In genomic region chr2:172291755-172292524, GRCm38 (mm10) we compare ENCODE assay signal across 34 mouse cellular contexts. TPM values are rescaled to one million over a fixed set of nuclear protein-coding genes. Genes with fewer than 3 reads are reported as not detected.
DNase-seq lines count a peak whose midpoint lies in the region; ATAC-seq and TF ChIP-seq lines count a peak whose summit lies in the region.
"Had no signal": no experiment of that assay in that cellular context is flagged by ENCODE, and none has a peak within 500 bp of the region (broad histone marks: within the 10 kb centered on the region; RNA-seq: fewer than 3 reads in every experiment).

No protein-coding gene starts in this region.

- WGBS in forebrain, embryonic 10.5 days, result 93% methylated on average over 14 of the region's 14 CpGs
- 89% methylated on average over 14 of the region's 14 CpGs for WGBS in forebrain, embryonic 11.5 days
- 90% methylated on average over 14 of the region's 14 CpGs for WGBS in hindbrain, embryonic 10.5 days
- 92% methylated on average over 14 of the region's 14 CpGs for WGBS in hindbrain, embryonic 16.5 days
- 87% methylated on average over 14 of the region's 14 CpGs for WGBS in liver, embryonic 14.5 days (ENCODE audit: insufficient replicate concordance)

- H3K9ac ChIP-seq in forebrain, embryonic 11.5 days (ENCODE audit: low read length), result no peak overlapping the region
- no peak overlapping the region for H3K9ac ChIP-seq in hindbrain, embryonic 16.5 days (ENCODE audit: low read depth, low read length)
- peak overlapping the region; percentile 84 for H3K9ac ChIP-seq in CH12.LX (ENCODE audit: insufficient read depth, low read depth)
- H3K9ac ChIP-seq in liver, embryonic 14.5 days (replicated peaks), result peak overlapping the region; percentile 67
- H3K9ac ChIP-seq: hindbrain, embryonic 15.5 days; intestine, embryonic 15.5 days; limb, embryonic 15.5 days; midbrain, embryonic 15.5 days; neural tube, embryonic 13.5 days; stomach, embryonic 15.5 days had no signal

- TF ChIP-seq CTCF in CH12.LX (conservative IDR thresholded peaks at IDR 0.05 in 1 of 2, IDR thresholded peaks at IDR 0.05 in 1 of 2; ENCODE audit: low read depth in 2 of 2, low read length in 2 of 2), result peak in 1 of 2 experiments; percentile 36; a peak in 1 of 4 replicates
- TF ChIP-seq CTCF in liver, embryonic 14.5 days (IDR thresholded peaks at IDR 0.05; ENCODE audit: low read depth), result no peak
- no peak for TF ChIP-seq CTCF in gastrocnemius, adult 2 months (IDR thresholded peaks at IDR 0.05)

- TF ChIP-seq POLR2A in CH12.LX (IDR thresholded peaks at IDR 0.05; ENCODE audit: low read depth, low read length), result peak; percentile 93

- TF ChIP-seq EP300 in CH12.LX (IDR thresholded peaks at IDR 0.05; ENCODE audit: low read length), result 0 out of 2 replicates have a peak, but pooled peaks have one; percentile 18
- no peak for TF ChIP-seq EP300 in liver, embryonic 14.5 days (IDR thresholded peaks at IDR 0.05; ENCODE audit: low read depth)

- H3K27me3 ChIP-seq in forebrain, embryonic 10.5 days (ENCODE audit: poor library complexity, severe bottlenecking), result peaks cover 39% of the 10 kb centered on the region
- H3K27me3 ChIP-seq in forebrain, embryonic 11.5 days (ENCODE audit: control insufficient read depth, insufficient read depth, low read length), result no peaks in the 10 kb centered on the region; the same call in 1 of the 2 replicates
- H3K27me3 ChIP-seq in hindbrain, embryonic 10.5 days (ENCODE audit: insufficient read depth, poor library complexity, severe bottlenecking), result peaks cover 9% of the 10 kb centered on the region; the same call in 1 of the 2 replicates
- no peaks in the 10 kb centered on the region for H3K27me3 ChIP-seq in hindbrain, embryonic 16.5 days (replicated peaks; ENCODE audit: control insufficient read depth, insufficient read depth, low read length)
- no peaks in the 10 kb centered on the region for H3K27me3 ChIP-seq in CH12.LX (replicated peaks)
- H3K27me3 ChIP-seq in liver, embryonic 14.5 days (ENCODE audit: control insufficient read depth, insufficient read depth, low read length), result no peaks in the 10 kb centered on the region
- H3K27me3 ChIP-seq: hindbrain, embryonic 15.5 days; intestine, embryonic 15.5 days; limb, embryonic 15.5 days; midbrain, embryonic 15.5 days; neural tube, embryonic 13.5 days; stomach, embryonic 15.5 days had no signal

- H3K4me1 ChIP-seq in forebrain, embryonic 10.5 days, result peaks cover 55% of the 10 kb centered on the region
- H3K4me1 ChIP-seq in forebrain, embryonic 11.5 days (replicated peaks; ENCODE audit: control insufficient read depth, insufficient read depth, low read length), result peaks cover 8% of the 10 kb centered on the region
- peaks cover 21% of the 10 kb centered on the region for H3K4me1 ChIP-seq in hindbrain, embryonic 10.5 days (replicated peaks)
- H3K4me1 ChIP-seq in hindbrain, embryonic 16.5 days (ENCODE audit: control insufficient read depth, insufficient read depth, low read depth, low read length), result peaks cover 6% of the 10 kb centered on the region; the same call in 1 of the 2 replicates
- H3K4me1 ChIP-seq in CH12.LX (ENCODE audit: control insufficient read depth in 1 of 2, insufficient read depth in 2 of 2), result peaks cover 42 to 81% of the 10 kb centered on the region in 2 experiments
- peaks cover 37 to 46% of the 10 kb centered on the region in 2 experiments for H3K4me1 ChIP-seq in liver, embryonic 14.5 days (replicated peaks; ENCODE audit: control insufficient read depth in 2 of 2, insufficient read depth in 2 of 2, low read length in 1 of 2)
- H3K4me1 ChIP-seq: intestine, embryonic 15.5 days; stomach, embryonic 15.5 days had no signal

- peaks cover 24% of the 10 kb centered on the region for H3K79me2 ChIP-seq in CH12.LX (replicated peaks; ENCODE audit: control insufficient read depth, extremely low read depth, insufficient read depth, poor library complexity, severe bottlenecking)

- no peak for DNase-seq in forebrain, embryonic 10.5 days (ENCODE audit: extremely low spot score, low spot score)
- DNase-seq in forebrain, embryonic 11.5 days (ENCODE audit: low spot score), result no peak
- DNase-seq in hindbrain, embryonic 10.5 days (ENCODE audit: low spot score), result no peak
- DNase-seq in CH12.LX (ENCODE audit: extremely low read depth), result peak; percentile 95
- DNase-seq in liver, embryonic 14.5 days (ENCODE audit: low read depth in 3 of 3, low spot score in 3 of 3), result no peak
- DNase-seq in gastrocnemius, adult 2 months, result no peak
- no peak for DNase-seq in retina, embryonic 14.5 days (ENCODE audit: low spot score)
- DNase-seq: adrenal gland, postnatal 36 days; cerebellum, adult 11 months; cerebellum, adult 9-11 months; gastrocnemius, postnatal 25 days; heart, adult 18-20 months; kidney, adult 8-10 months; kidney, postnatal 10 days; lung, postnatal 4 days; right cerebral cortex, adult 18-20 months; right cerebral cortex, postnatal 4 days; thymus, postnatal 25 days had no signal

- dilution Hi-C loops in CH12.LX (cut with MboI; ENCODE audit: extremely low pct_ligation_motif_present, extremely low pct_unique_long_range_greater_than_20kb, low sequenced_read_pairs), result no loop called here

- intact Hi-C loops in gastrocnemius, adult 2 months (cut with DNase I), result no loop called here

- H3K9me3 ChIP-seq in forebrain, embryonic 10.5 days, result no peaks in the 10 kb centered on the region
- H3K9me3 ChIP-seq in forebrain, embryonic 11.5 days (ENCODE audit: control insufficient read depth, low read length), result no peaks in the 10 kb centered on the region
- H3K9me3 ChIP-seq in hindbrain, embryonic 10.5 days, result no peaks in the 10 kb centered on the region
- H3K9me3 ChIP-seq in hindbrain, embryonic 16.5 days (ENCODE audit: control insufficient read depth, low read length), result no peaks in the 10 kb centered on the region
- peaks cover 8% of the 10 kb centered on the region for H3K9me3 ChIP-seq in CH12.LX (replicated peaks; ENCODE audit: low read length)
- no peaks in the 10 kb centered on the region for H3K9me3 ChIP-seq in liver, embryonic 14.5 days (ENCODE audit: control insufficient read depth, low read length)
- H3K9me3 ChIP-seq: embryonic facial prominence, embryonic 10.5 days; hindbrain, embryonic 15.5 days; intestine, embryonic 15.5 days; limb, embryonic 15.5 days; midbrain, embryonic 15.5 days; neural tube, embryonic 13.5 days; stomach, embryonic 15.5 days had no signal

- no peaks in the 10 kb centered on the region for H3K36me3 ChIP-seq in forebrain, embryonic 10.5 days (replicated peaks)
- H3K36me3 ChIP-seq in forebrain, embryonic 11.5 days (ENCODE audit: control insufficient read depth, insufficient read depth, low read length), result no peaks in the 10 kb centered on the region
- no peaks in the 10 kb centered on the region for H3K36me3 ChIP-seq in hindbrain, embryonic 10.5 days
- no peaks in the 10 kb centered on the region for H3K36me3 ChIP-seq in hindbrain, embryonic 16.5 days (ENCODE audit: control insufficient read depth, insufficient read depth, low read length)
- peaks cover 21 to 33% of the 10 kb centered on the region in 2 experiments for H3K36me3 ChIP-seq in CH12.LX (replicated peaks in 1 of 2; ENCODE audit: control insufficient read depth in 1 of 2, insufficient read depth in 1 of 2, low read length in 1 of 2)
- no peaks in the 10 kb centered on the region for H3K36me3 ChIP-seq in liver, embryonic 14.5 days (replicated peaks; ENCODE audit: control insufficient read depth, insufficient read depth, low read depth)
- H3K36me3 ChIP-seq: embryonic facial prominence, embryonic 10.5 days; hindbrain, embryonic 15.5 days; intestine, embryonic 15.5 days; limb, embryonic 15.5 days; midbrain, embryonic 15.5 days; neural tube, embryonic 13.5 days; stomach, embryonic 15.5 days had no signal

- no peak overlapping the region for H3K4me2 ChIP-seq in forebrain, embryonic 11.5 days (ENCODE audit: low read depth, low read length, severe bottlenecking)
- no peak overlapping the region for H3K4me2 ChIP-seq in hindbrain, embryonic 16.5 days (ENCODE audit: low read length)
- H3K4me2 ChIP-seq in CH12.LX (ENCODE audit: insufficient read depth, low read depth, poor library complexity, severe bottlenecking), result peak overlapping the region; percentile 67; the same call in 1 of the 2 replicates
- H3K4me2 ChIP-seq in liver, embryonic 14.5 days (ENCODE audit: low read depth), result peak overlapping the region; percentile 72
- H3K4me2 ChIP-seq: hindbrain, embryonic 15.5 days; intestine, embryonic 15.5 days; limb, embryonic 15.5 days; midbrain, embryonic 15.5 days; neural tube, embryonic 13.5 days; stomach, embryonic 15.5 days had no signal

- in situ Hi-C loops in CH12.LX (cut with MboI; ENCODE audit: low pct_ligation_motif_present, low pct_unique_long_range_greater_than_20kb, low sequenced_read_pairs), result no loop called here

- ATAC-seq in forebrain, embryonic 11.5 days (replicated peaks; ENCODE audit: low FRiP score), result no peak
- ATAC-seq in hindbrain, embryonic 16.5 days, result no peak
- no peak for ATAC-seq in liver, embryonic 14.5 days (ENCODE audit: insufficient read depth)
- ATAC-seq: activated CD4-positive, CD25-positive, alpha-beta regulatory T cell, adult 4 months; CD4-positive, CD25-positive, alpha-beta regulatory T cell, adult 4 months had no signal

- no peak; the same call in 1 of the 2 replicates for TF ChIP-seq RAD21 in CH12.LX (IDR thresholded peaks at IDR 0.05; ENCODE audit: low read depth, low read length)

- H3K4me3 ChIP-seq in forebrain, embryonic 10.5 days, result no peak overlapping the region
- H3K4me3 ChIP-seq in forebrain, embryonic 11.5 days (ENCODE audit: low read depth, low read length), result no peak overlapping the region
- no peak overlapping the region for H3K4me3 ChIP-seq in hindbrain, embryonic 10.5 days
- H3K4me3 ChIP-seq in hindbrain, embryonic 16.5 days (ENCODE audit: low read length), result no peak overlapping the region
- peak overlapping the region; percentile 80 to 83 (median 81) for H3K4me3 ChIP-seq in CH12.LX (replicated peaks in 1 of 3; ENCODE audit: low read depth in 2 of 3, low read length in 2 of 3, poor library complexity in 1 of 3)
- H3K4me3 ChIP-seq in liver, embryonic 14.5 days (ENCODE audit: insufficient read depth in 1 of 2, low read depth in 2 of 2, low read length in 2 of 2), result no peak overlapping the region
- H3K4me3 ChIP-seq in gastrocnemius, adult 2 months, result no peak overlapping the region
- H3K4me3 ChIP-seq: embryonic facial prominence, embryonic 10.5 days; hindbrain, embryonic 15.5 days; intestine, embryonic 15.5 days; left cerebral cortex, adult 2 months; limb, embryonic 15.5 days; midbrain, embryonic 15.5 days; myocyte; neural tube, embryonic 13.5 days; stomach, embryonic 15.5 days had no signal

- H3K27ac ChIP-seq in forebrain, embryonic 10.5 days, result peak overlapping the region; percentile 80; the same call in 1 of the 2 replicates
- no peak overlapping the region for H3K27ac ChIP-seq in forebrain, embryonic 11.5 days (ENCODE audit: low read depth, low read length)
- H3K27ac ChIP-seq in hindbrain, embryonic 10.5 days, result peak overlapping the region; percentile 23; the same call in 1 of the 2 replicates
- H3K27ac ChIP-seq in hindbrain, embryonic 16.5 days (ENCODE audit: low read depth, low read length), result no peak overlapping the region
- peak overlapping the region; percentile 97 for H3K27ac ChIP-seq in CH12.LX (ENCODE audit: insufficient read depth, low read depth)
- H3K27ac ChIP-seq in liver, embryonic 14.5 days, result peak overlapping the region; percentile 95
- no peak overlapping the region for H3K27ac ChIP-seq in gastrocnemius, adult 2 months
- H3K27ac ChIP-seq: embryonic facial prominence, embryonic 10.5 days; intestine, embryonic 15.5 days; left cerebral cortex, adult 2 months; limb, embryonic 15.5 days; stomach, embryonic 15.5 days had no signal

RNA-seq across cellular contexts. Expression of gene Mc3r, which starts 43.6 kb away (rescaled TPM):
- polyA plus RNA-seq in forebrain, embryonic 10.5 days (2016; fragmentation: Nextera tagmentation; extraction: Ambion mirVana), result 0.10 TPM in 1 of 2 replicates, not detected in the other
- 0.09 TPM in 1 of 2 replicates, not detected in the other for polyA plus RNA-seq in forebrain, embryonic 11.5 days (2014; fragmentation: Nextera tagmentation; extraction: Ambion mirVana)
- not detected in 2 replicates for polyA plus RNA-seq in hindbrain, embryonic 10.5 days (2016; fragmentation: Nextera tagmentation; extraction: Ambion mirVana)
- polyA plus RNA-seq in hindbrain, embryonic 16.5 days (2015; fragmentation: Nextera tagmentation; extraction: Ambion mirVana), result 0.11 and 0.19 TPM in 2 replicates
- total RNA-seq in CH12.LX (2012; rRNA removed) (not detected in 2 replicates), CH12.LX (2014; rRNA removed) (not detected in 2 replicates)
- polyA plus RNA-seq in CH12.LX (2012; ENCODE audit: insufficient read length, low read depth), result not detected in 2 replicates
- not detected in 2 replicates for polyA plus RNA-seq in liver, embryonic 14.5 days (2012; rRNA removed)
- polyA plus RNA-seq in liver, embryonic 14.5 days (2014; fragmentation: Nextera tagmentation; extraction: Ambion mirVana), result not detected in 2 replicates
- total RNA-seq in gastrocnemius, adult 2 months (2021), result not detected
- total RNA-seq: adrenal gland, postnatal 36 days; common myeloid progenitor, adult 5-6 weeks; gastrocnemius, postnatal 25 days; heart, adult 18-20 months; megakaryocyte-erythroid progenitor cell, adult 5-6 weeks had no signal
- polyA plus RNA-seq: activated CD4-positive, CD25-positive, alpha-beta regulatory T cell, adult 4 months; CD4-positive, CD25-positive, alpha-beta regulatory T cell, adult 4 months; embryonic facial prominence, embryonic 10.5 days; heart, postnatal 0 days; intestine, embryonic 15.5 days; limb, embryonic 15.5 days; lung, embryonic 16.5 days; myocyte; stomach, embryonic 15.5 days had no signal

RNA-seq across cellular contexts. Expression of gene Fam210b, which starts 53.4 kb away (rescaled TPM):
- polyA plus RNA-seq in forebrain, embryonic 10.5 days (2016; fragmentation: Nextera tagmentation; extraction: Ambion mirVana), result 15.7 and 16.6 TPM in 2 replicates
- polyA plus RNA-seq in forebrain, embryonic 11.5 days (2014; fragmentation: Nextera tagmentation; extraction: Ambion mirVana), result 20.1 and 20.9 TPM in 2 replicates
- 32.6 and 34.0 TPM in 2 replicates for polyA plus RNA-seq in hindbrain, embryonic 10.5 days (2016; fragmentation: Nextera tagmentation; extraction: Ambion mirVana)
- polyA plus RNA-seq in hindbrain, embryonic 16.5 days (2015; fragmentation: Nextera tagmentation; extraction: Ambion mirVana), result 18.8 and 20.8 TPM in 2 replicates
- total RNA-seq in CH12.LX (2012; rRNA removed) (1.1 and 1.5 TPM in 2 replicates), CH12.LX (2014; rRNA removed) (0.58 and 0.68 TPM in 2 replicates)
- 1.1 and 1.2 TPM in 2 replicates for polyA plus RNA-seq in CH12.LX (2012; ENCODE audit: insufficient read length, low read depth)
- polyA plus RNA-seq in liver, embryonic 14.5 days (2012; rRNA removed), result 44.5 and 61.2 TPM in 2 replicates
- polyA plus RNA-seq in liver, embryonic 14.5 days (2014; fragmentation: Nextera tagmentation; extraction: Ambion mirVana), result 107 and 109 TPM in 2 replicates
- 1 to 10 TPM; 5.0 to 6.4 TPM for total RNA-seq in gastrocnemius, adult 2 months (2021)

Comparison
In these comparisons a context has a peak if more than half of its experiments do, and no peak if none do; other contexts are left out.
1. H3K27ac ChIP-seq: peak in forebrain, embryonic 10.5 days (single experiment), hindbrain, embryonic 10.5 days (single experiment), CH12.LX (single experiment) and liver, embryonic 14.5 days (single experiment); none in forebrain, embryonic 11.5 days (single experiment), hindbrain, embryonic 16.5 days (single experiment) and gastrocnemius, adult 2 months (single experiment).
2. H3K4me3 ChIP-seq: peak in CH12.LX (3 of 3); none in forebrain, embryonic 10.5 days (single experiment), forebrain, embryonic 11.5 days (single experiment), hindbrain, embryonic 10.5 days (single experiment), hindbrain, embryonic 16.5 days (single experiment), liver, embryonic 14.5 days (0 of 2) and gastrocnemius, adult 2 months (single experiment).
3. H3K4me2 ChIP-seq: peak in CH12.LX (single experiment) and liver, embryonic 14.5 days (single experiment); none in forebrain, embryonic 11.5 days (single experiment) and hindbrain, embryonic 16.5 days (single experiment).
4. H3K9ac ChIP-seq: peak in CH12.LX (single experiment) and liver, embryonic 14.5 days (single experiment); none in forebrain, embryonic 11.5 days (single experiment) and hindbrain, embryonic 16.5 days (single experiment).